Mouse (Mus musculus): ENCODE results near the gene Olfr770.
"Not testable (repeated sequence)": the region's sequence is repeated elsewhere in the genome, so short reads cannot be mapped to it uniquely, and the experiment has no call there.

Olfr770 gene

GRCm38 (mm10) chr10:129138898-129139297 is at the start of gene Olfr770:
Olfr770 (minus strand) TSS chr10:129138998.
- no peak for DNase-seq

GRCm38 (mm10) chr10:129187319-129187718 is 48.5 kb upstream of the Olfr770 start, which contains the start of gene Olfr773:
Olfr773 (minus strand) TSS chr10:129187419.
- DNase-seq: not testable (repeated sequence)

- DNase-seq: not testable (repeated sequence)
Observed at GRCm38 (mm10) chr10:129177821-129178220, 39.0 kb upstream of the Olfr770 start, which contains the start of gene Olfr772. Olfr772 (minus strand) TSS chr10:129177921.

GRCm38 (mm10) chr10:129164651-129165050 is 25.9 kb upstream of the Olfr770 start, which contains the start of gene Olfr771:
Olfr771 (minus strand) TSS chr10:129164751.
- DNase-seq: no peak

GRCm38 (mm10) chr10:129117761-129118160 is 21.0 kb downstream of the Olfr770 start, which contains the start of gene Olfr769:
Olfr769 (minus strand) TSS chr10:129117861.
- no peak for DNase-seq

- DNase-seq: no peak
Observed at GRCm38 (mm10) chr10:129115146-129115545, 23.7 kb downstream of the Olfr770 start.

GRCm38 (mm10) chr10:129101231-129101630 is 37.6 kb downstream of the Olfr770 start:
- no peak for DNase-seq

- no peak for DNase-seq
Observed at GRCm38 (mm10) chr10:129099275-129099674, 39.5 kb downstream of the Olfr770 start, which contains the start of gene Olfr768. Olfr768 (minus strand) TSS chr10:129099375.

GRCm38 (mm10) chr10:129082810-129083209 is 56.0 kb downstream of the Olfr770 start, which contains the start of gene Olfr767:
Olfr767 (minus strand) TSS chr10:129082910.
- DNase-seq: not testable (repeated sequence)

All from thymus, postnatal 4 days (tissue).